Mouse (Mus musculus) C2C12 (cell line): Measurements from ENCODE around the gene Pex5. TPM values are rescaled to one million over a fixed set of nuclear protein-coding genes. Genes with fewer than 3 reads are reported as not detected.

Experiments used
- H3K27me3 ChIP-seq: one replicate; pipeline ENCODE4 v1.6.1; 2011; ENCODE audit not compliant: control insufficient read depth, insufficient read depth, insufficient read length
- H3K36me3 ChIP-seq: one replicate; pipeline ENCODE4 v1.6.1; 2011; ENCODE audit not compliant: control insufficient read depth, insufficient read depth
- H3K4me3 ChIP-seq: one replicate; pipeline ENCODE4 v1.5.1; 2011; ENCODE audit warnings: mild to moderate bottlenecking, control low read depth; ENCODE audit not compliant: poor library complexity, insufficient read depth, severe bottlenecking
- H3K79me2 ChIP-seq: one replicate; pipeline ENCODE4 v1.6.1; 2011; ENCODE audit not compliant: control insufficient read depth, insufficient read depth
- H3K79me3 ChIP-seq: one replicate; pipeline ENCODE4 v1.6.1; 2011; ENCODE audit warnings: low read depth, control low read depth
- H3ac ChIP-seq: one replicate; pipeline ENCODE3; 2011; ENCODE audit warnings: low read depth; ENCODE audit not compliant: control insufficient read depth, insufficient read length
- CEBPB ChIP-seq: IDR thresholded peaks from one replicate; pipeline ENCODE4 v1.6.1; 2011; ENCODE audit warnings: low read depth, mild to moderate bottlenecking, control low read depth, moderate library complexity
- CTCF ChIP-seq: IDR thresholded peaks from one replicate; pipeline ENCODE4 v1.5.1; 2011; ENCODE audit not compliant: control insufficient read depth, insufficient read depth, insufficient read length
- FOSL1 ChIP-seq: IDR thresholded peaks from one replicate; pipeline ENCODE4 v1.8.0; 2011; ENCODE audit warnings: mild to moderate bottlenecking, low read length; ENCODE audit not compliant: poor library complexity, insufficient read depth, severe bottlenecking
- MAX ChIP-seq: IDR thresholded peaks from one replicate; pipeline ENCODE4 v1.6.1; 2011; ENCODE audit warnings: mild to moderate bottlenecking, control low read depth
- MYOD1 ChIP-seq: IDR thresholded peaks from one replicate; pipeline ENCODE4 v1.6.1; 2011; ENCODE audit warnings: low read depth; ENCODE audit not compliant: control insufficient read depth, insufficient read length
- MYOG ChIP-seq: IDR thresholded peaks from one replicate; pipeline ENCODE4 v1.6.1; 2011; ENCODE audit not compliant: control insufficient read depth, insufficient read length; ENCODE audit errors: extremely low read depth
- USF1 ChIP-seq: IDR thresholded peaks from one replicate; pipeline ENCODE4 v1.6.1; 2011; ENCODE audit warnings: low read depth, mild to moderate bottlenecking, control low read depth, moderate library complexity
- polyA plus RNA-seq: library from polyadenylated mRNA; unstranded; fragments of >200 nt; fragmentation: generic; extraction: Trizol; gene quantifications from one replicate; pipeline ENCODE4 v1.2.1, GENCODE M21; 2012; ENCODE audit warnings: missing spikeins

Pex5 gene
- polyA plus RNA-seq, 1 experiment = 32.9 TPM

DNA sequence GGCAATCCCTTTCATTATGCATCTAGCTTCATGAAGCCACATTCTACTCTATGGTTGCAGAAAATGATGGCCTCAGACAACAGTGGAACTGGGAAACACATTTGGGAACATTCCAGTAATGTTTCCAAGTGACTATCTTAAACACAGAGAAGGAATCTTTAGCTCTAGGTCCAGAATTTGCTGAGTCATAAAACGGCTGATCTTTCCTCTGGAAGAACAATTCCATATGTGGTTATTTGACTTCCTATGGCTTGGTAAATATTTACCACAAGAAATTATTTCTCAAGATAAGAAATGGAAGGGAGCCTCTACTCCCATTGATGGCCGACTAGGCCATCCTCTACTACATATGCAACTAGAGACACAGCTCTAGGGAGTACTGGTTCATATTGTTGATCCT lies 61.6 kb downstream of the Pex5 start:
- H3K36me3 ChIP-seq = no peaks in the 10 kb centered on the region
- no peak overlapping the region for H3ac ChIP-seq
- no peak overlapping the region for H3K4me3 ChIP-seq
- no peaks in the 10 kb centered on the region for H3K27me3 ChIP-seq
- H3K79me3 ChIP-seq = no peaks in the 10 kb centered on the region
- TF ChIP-seq MAX (no peak), USF1 (no peak), MYOG (no peak), FOSL1 (no peak), CTCF (no peak), MYOD1 (no peak), CEBPB (no peak)
- no peaks in the 10 kb centered on the region for H3K79me2 ChIP-seq

Other genes starting within 250 kb of the Pex5 start
- gene Vmn2r27, start 183.2 kb downstream of the Pex5 start, polyA plus RNA-seq = not detected
- 0.06 TPM for gene Cd163, start 110.4 kb downstream of the Pex5 start, polyA plus RNA-seq
- 1.8 TPM for gene Clstn3, start 49.7 kb upstream of the Pex5 start, polyA plus RNA-seq
- gene C1rl, start 78.0 kb upstream of the Pex5 start, polyA plus RNA-seq = 0.50 TPM
- 0.62 TPM for gene C1ra, start 97.3 kb upstream of the Pex5 start, polyA plus RNA-seq
- gene C1s1, start 127.3 kb upstream of the Pex5 start, polyA plus RNA-seq = 0.05 TPM
- gene C1rb, start 155.2 kb upstream of the Pex5 start, polyA plus RNA-seq = not detected
- 0.04 TPM for gene C1s2, start 221.0 kb upstream of the Pex5 start, polyA plus RNA-seq
- 55.4 TPM for gene Lpcat3, start 248.0 kb upstream of the Pex5 start, polyA plus RNA-seq